Mouse (Mus musculus): ENCODE data around the gene Cpsf2. TPM values are rescaled to one million over a fixed set of nuclear protein-coding genes. Genes with fewer than 3 reads are reported as not detected.

The Cpsf2 gene
- total and polyA plus RNA-seq, 3 experiments, result 32.7 to 42.0 (median 34.6) TPM

GRCm38 (mm10) chr12:102054155-102054554 is 78.4 kb downstream of the Cpsf2 start:
- Histone ChIP-seq H3K79me2 (replicated peaks; ENCODE audit: control insufficient read depth, extremely low read depth, insufficient read depth, poor library complexity, severe bottlenecking) (no peaks in the 10 kb centered on the region), H3K4me3 (replicated peaks in 1 of 3; ENCODE audit: low read depth in 2 of 3, low read length in 2 of 3, poor library complexity in 1 of 3) (no peak overlapping the region), H3K9ac (ENCODE audit: insufficient read depth, low read depth) (no peak overlapping the region), H3K9me3 (replicated peaks; ENCODE audit: low read length) (no peaks in the 10 kb centered on the region), H3K27ac (ENCODE audit: insufficient read depth, low read depth) (no peak overlapping the region), H3K4me2 (ENCODE audit: insufficient read depth, low read depth, poor library complexity, severe bottlenecking) (no peak overlapping the region), H3K4me1 (ENCODE audit: control insufficient read depth in 1 of 2, insufficient read depth in 2 of 2) (peaks cover 0 to 4% of the 10 kb centered on the region in 2 experiments; a peak in 1 of 4 replicates), H3K36me3 (replicated peaks in 1 of 2; ENCODE audit: control insufficient read depth in 1 of 2, insufficient read depth in 1 of 2, low read length in 1 of 2) (no peaks in the 10 kb centered on the region), H3K27me3 (replicated peaks) (no peaks in the 10 kb centered on the region)
- TF ChIP-seq TCF12 (IDR thresholded peaks at IDR 0.05; ENCODE audit: low read depth, low read length) (no peak), JUN (IDR thresholded peaks at IDR 0.05; ENCODE audit: insufficient read depth, low read depth, low read length) (no peak), BHLHE40 (IDR thresholded peaks at IDR 0.05; ENCODE audit: low read depth, low read length) (no peak), ZMIZ1 (IDR thresholded peaks at IDR 0.05; ENCODE audit: low read depth, low read length) (no peak), NELFE (IDR thresholded peaks at IDR 0.05; ENCODE audit: low read depth, low read length) (no peak), RAD21 (IDR thresholded peaks at IDR 0.05; ENCODE audit: low read depth, low read length) (peak; percentile 49), GABPA (IDR thresholded peaks at IDR 0.05; ENCODE audit: insufficient replicate concordance, low read depth, low read length) (no peak), HCFC1 (IDR thresholded peaks at IDR 0.05; ENCODE audit: low read depth, low read length) (no peak), SIN3A (IDR thresholded peaks at IDR 0.05; ENCODE audit: low read length) (no peak), SMC3 (IDR thresholded peaks at IDR 0.05; ENCODE audit: low read depth, low read length) (peak; percentile 58), MXI1 (IDR thresholded peaks at IDR 0.05; ENCODE audit: low read depth, low read length) (no peak), CTCF (conservative IDR thresholded peaks at IDR 0.05 in 1 of 2, IDR thresholded peaks at IDR 0.05 in 1 of 2; ENCODE audit: low read depth in 2 of 2, low read length in 2 of 2) (peak in 1 of 2 experiments; percentile 51; a peak in 2 of 4 replicates), MEF2A (IDR thresholded peaks at IDR 0.05; ENCODE audit: borderline replicate concordance, low read depth, low read length) (no peak)
- DNase-seq (ENCODE audit: extremely low read depth), result no peak
- dilution Hi-C loops (cut with MboI; ENCODE audit: extremely low pct_ligation_motif_present, extremely low pct_unique_long_range_greater_than_20kb, low sequenced_read_pairs) (no loop called here), in situ Hi-C loops (cut with MboI; ENCODE audit: low pct_ligation_motif_present, low pct_unique_long_range_greater_than_20kb, low sequenced_read_pairs) (no loop called here)

- TF ChIP-seq JUND (conservative IDR thresholded peaks at IDR 0.05; ENCODE audit: low read depth, low read length) (no peak), MAZ (IDR thresholded peaks at IDR 0.05; ENCODE audit: low read depth, low read length) (no peak), MAX (IDR thresholded peaks at IDR 0.05; ENCODE audit: low read length) (no peak), KAT2A (IDR thresholded peaks at IDR 0.05; ENCODE audit: insufficient replicate concordance, low read length) (no peak), GABPA (IDR thresholded peaks at IDR 0.05; ENCODE audit: insufficient replicate concordance, low read depth, low read length) (no peak), MXI1 (IDR thresholded peaks at IDR 0.05; ENCODE audit: low read depth, low read length) (no peak), ETS1 (conservative IDR thresholded peaks at IDR 0.05; ENCODE audit: low read depth, low read length) (no peak), ZKSCAN1 (IDR thresholded peaks at IDR 0.05; ENCODE audit: borderline replicate concordance, low read depth, low read length) (no peak), RCOR1 (conservative IDR thresholded peaks at IDR 0.05; ENCODE audit: low read depth, low read length) (no peak), POLR2A (IDR thresholded peaks at IDR 0.05; ENCODE audit: low read depth, low read length) (no peak), RAD21 (IDR thresholded peaks at IDR 0.05; ENCODE audit: low read depth, low read length) (no peak), NELFE (IDR thresholded peaks at IDR 0.05; ENCODE audit: low read depth, low read length) (no peak), ZC3H11A (IDR thresholded peaks at IDR 0.05; ENCODE audit: low read depth, low read length) (no peak), TCF12 (IDR thresholded peaks at IDR 0.05; ENCODE audit: low read depth, low read length) (no peak), JUN (IDR thresholded peaks at IDR 0.05; ENCODE audit: insufficient read depth, low read depth, low read length) (no peak)
- Histone ChIP-seq H3K79me2 (replicated peaks; ENCODE audit: control insufficient read depth, extremely low read depth, insufficient read depth, poor library complexity, severe bottlenecking) (no peaks in the 10 kb centered on the region), H3K4me3 (replicated peaks in 1 of 3; ENCODE audit: low read depth in 2 of 3, low read length in 2 of 3, poor library complexity in 1 of 3) (no peak overlapping the region), H3K9me3 (replicated peaks; ENCODE audit: low read length) (no peaks in the 10 kb centered on the region), H3K27me3 (replicated peaks) (no peaks in the 10 kb centered on the region), H3K36me3 (replicated peaks in 1 of 2; ENCODE audit: control insufficient read depth in 1 of 2, insufficient read depth in 1 of 2, low read length in 1 of 2) (no peaks in the 10 kb centered on the region), H3K9ac (ENCODE audit: insufficient read depth, low read depth) (no peak overlapping the region), H3K27ac (ENCODE audit: insufficient read depth, low read depth) (no peak overlapping the region), H3K4me2 (ENCODE audit: insufficient read depth, low read depth, poor library complexity, severe bottlenecking) (no peak overlapping the region), H3K4me1 (ENCODE audit: control insufficient read depth in 1 of 2, insufficient read depth in 2 of 2) (peaks cover 0 to 11% of the 10 kb centered on the region in 2 experiments; a peak in 2 of 4 replicates)
- in situ Hi-C loops (cut with MboI; ENCODE audit: low pct_ligation_motif_present, low pct_unique_long_range_greater_than_20kb, low sequenced_read_pairs) (no loop called here), dilution Hi-C loops (cut with MboI; ENCODE audit: extremely low pct_ligation_motif_present, extremely low pct_unique_long_range_greater_than_20kb, low sequenced_read_pairs) (no loop called here)
- no peak for DNase-seq (ENCODE audit: extremely low read depth)
Measured at GRCm38 (mm10) chr12:102055758-102056157, 80.0 kb downstream of the Cpsf2 start.
